Mouse (Mus musculus) adrenal gland, postnatal 14 days (tissue): ENCODE results near the gene Azi2. TPM values are rescaled to one million over a fixed set of nuclear protein-coding genes. Genes with fewer than 3 reads are reported as not detected.
A peak's percentile ranks its signal among the peaks of the same experiment; 100 is the strongest.

ENCODE experiments used
- DNase-seq: peaks from one replicate; pipeline ENCODE4 v3.0.0; 2021; ENCODE audit warnings: mixed read lengths
- microRNA-seq, 2 experiments: library from miRNA; unstranded; fragments of <30 nt; microRNA quantifications; one replicate each; pipeline ENCODE4 v1.2.0; 2021
- total RNA-seq: library from RNA; stranded (reverse); gene quantifications from 2 replicates; pipeline ENCODE4 v1.2.3, GENCODE M21; 2021

Gene Azi2
- total RNA-seq, 1 experiment from 2014 or later = 78.4 TPM

GRCm38 (mm10) chr9:118082575-118083431 is 42.5 kb downstream of the Azi2 start:
- DNase-seq = no peak

DNA sequence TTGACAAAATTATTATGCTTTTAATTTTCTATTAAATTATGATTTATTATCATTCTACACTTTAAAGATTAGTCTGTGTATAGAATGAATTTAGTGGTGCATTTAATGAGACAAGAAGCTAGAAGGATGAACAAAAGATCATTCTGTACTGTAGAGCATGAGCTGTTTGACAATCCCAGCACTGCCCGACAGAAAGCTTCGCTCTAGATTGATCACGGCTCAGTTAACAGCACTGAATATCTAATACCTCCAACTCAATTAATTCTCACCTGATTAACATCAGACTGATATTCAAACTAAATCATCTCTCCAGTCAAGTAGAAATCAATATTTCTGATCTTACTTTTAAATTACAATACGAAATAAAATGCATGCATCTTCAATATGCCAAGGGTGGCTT is 43.5 kb downstream of the Azi2 start:
- DNase-seq = no peak

- DNase-seq = peak; percentile 14
These were observed 59.1 kb downstream of the Azi2 start for GRCm38 (mm10) chr9:118099395-118099794.

GRCm38 (mm10) chr9:118100484-118100883 is 60.2 kb downstream of the Azi2 start:
- no peak for DNase-seq

DNA sequence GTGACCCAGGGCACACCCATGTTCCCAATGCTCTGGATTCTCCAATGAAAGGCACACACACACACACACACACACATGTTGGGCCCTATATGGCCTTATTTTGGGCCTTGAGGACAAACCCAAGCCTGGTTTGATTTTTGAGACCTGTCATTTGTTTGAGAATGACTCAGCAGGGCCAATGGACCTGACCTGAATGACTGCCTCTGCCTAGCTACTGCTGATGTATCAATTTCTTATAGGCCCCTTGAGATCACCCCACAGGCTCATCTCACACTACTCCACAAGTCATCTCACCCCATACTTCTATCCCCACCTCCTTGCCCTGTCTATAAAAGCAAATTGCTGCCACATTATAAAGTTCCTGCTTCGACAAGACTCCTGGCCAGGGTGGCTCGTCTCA is 61.5 kb downstream of the Azi2 start:
- peak; percentile 21 for DNase-seq

- DNase-seq = no peak
These were observed 68.3 kb downstream of the Azi2 start for GRCm38 (mm10) chr9:118108527-118109011.

DNA sequence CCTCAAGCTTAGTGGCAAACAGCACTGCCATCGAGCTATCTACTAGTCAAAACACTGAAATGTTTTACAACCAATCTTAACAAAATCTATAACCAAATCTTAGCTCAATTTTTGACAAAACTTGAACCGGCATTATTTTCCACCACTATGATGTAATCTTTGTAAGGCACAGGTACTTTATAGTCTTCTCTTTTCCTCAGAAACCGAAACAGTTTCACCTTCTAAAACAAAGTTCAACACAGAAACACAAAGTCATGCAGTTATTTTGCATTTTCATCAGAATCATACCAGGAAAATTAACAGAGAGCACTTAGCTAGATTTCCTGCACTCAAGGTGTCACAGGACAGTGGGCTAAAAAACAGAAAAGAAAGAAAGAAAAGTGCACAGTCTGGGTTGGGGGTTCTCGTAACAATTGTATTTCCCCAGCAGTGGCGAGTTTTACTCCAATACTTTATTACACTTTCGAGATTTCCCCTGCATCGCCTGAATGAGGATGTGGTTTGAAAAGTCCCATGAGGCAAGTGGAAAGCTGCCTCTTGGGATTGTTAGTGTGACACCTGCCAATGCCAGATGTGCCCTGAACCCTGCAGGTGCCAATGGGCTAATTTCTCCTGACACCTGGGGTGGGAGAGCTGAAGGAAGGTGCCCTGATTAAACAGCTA is 69.5 kb downstream of the Azi2 start:
- DNase-seq = no peak

GRCm38 (mm10) chr9:118110360-118110710 is 70.0 kb downstream of the Azi2 start:
- peak; percentile 26 for DNase-seq

Small RNAs within 50 kb of the gene (microRNA-seq; reads per million reads assigned to microRNA genes)
- gene Gm22008 = 0 reads per million in 2 experiments

Other genes starting within 250 kb of the Azi2 start
- gene Cmc1, start 109.7 kb downstream of the Azi2 start, total RNA-seq = 45.6 and 47.3 TPM in 2 replicates